Mouse (Mus musculus): Measurements from ENCODE around the gene Traip.
"Not testable (repeated sequence)": the region's sequence is repeated elsewhere in the genome, so short reads cannot be mapped to it uniquely, and the experiment has no call there.

Traip gene

DNA sequence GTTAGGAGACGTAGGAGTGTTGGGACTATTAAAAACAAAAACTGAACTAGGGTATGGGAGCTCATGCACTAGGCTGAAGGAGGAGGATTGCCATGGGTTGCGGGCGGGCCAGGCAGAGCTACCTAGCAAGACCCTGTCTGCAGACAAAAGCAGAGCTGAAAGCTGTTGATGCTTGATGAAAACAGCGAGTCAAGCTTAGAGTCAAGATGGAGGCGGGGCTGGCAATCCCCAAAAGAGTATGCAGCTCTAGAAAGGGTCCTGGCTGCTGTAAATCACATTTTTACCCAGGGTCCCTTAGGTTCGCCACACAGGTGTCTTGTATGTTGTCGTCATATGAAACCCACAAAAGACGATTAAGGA is 53.6 kb downstream of the Traip start:
- DNase-seq: no peak

DNA sequence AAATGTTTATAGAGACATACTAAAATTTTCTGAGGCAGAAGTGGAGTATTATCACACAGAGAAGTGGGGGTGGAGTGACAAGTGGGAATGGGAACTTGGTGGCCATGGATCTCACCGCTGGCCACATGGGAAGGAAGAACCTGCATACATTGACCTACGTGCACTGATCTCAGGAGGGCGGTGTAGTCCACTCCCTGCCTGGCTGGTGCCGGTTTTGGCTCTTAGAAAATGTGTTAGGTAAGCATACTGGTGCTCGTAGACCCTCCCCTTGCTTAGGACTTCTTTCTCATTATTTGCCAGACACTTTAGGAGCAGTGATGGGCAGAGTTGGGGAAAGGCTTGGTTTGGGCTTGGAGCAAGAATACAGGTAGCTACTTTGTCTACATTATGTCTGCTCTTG is 58.1 kb downstream of the Traip start:
- DNase-seq: no peak

DNA sequence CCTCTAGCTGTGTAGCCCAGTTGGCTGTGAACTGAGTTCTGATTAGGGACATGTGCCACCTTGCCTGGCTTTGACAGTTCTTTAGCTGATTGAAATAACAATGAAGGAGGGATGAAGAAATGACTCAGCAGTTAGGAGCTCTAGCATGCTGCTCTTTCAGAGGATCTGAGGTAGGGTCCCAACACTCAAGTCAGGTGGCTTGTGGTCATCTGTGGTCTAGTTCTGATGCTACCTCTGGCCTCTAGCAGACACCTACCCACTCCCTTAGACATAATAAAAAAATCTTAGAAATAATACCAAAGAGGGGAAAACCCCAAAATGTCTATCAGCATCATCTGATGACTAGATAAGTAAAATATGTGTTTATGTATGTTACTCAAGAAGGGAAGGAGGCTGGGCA is 60.4 kb downstream of the Traip start:
- no peak for DNase-seq

DNA sequence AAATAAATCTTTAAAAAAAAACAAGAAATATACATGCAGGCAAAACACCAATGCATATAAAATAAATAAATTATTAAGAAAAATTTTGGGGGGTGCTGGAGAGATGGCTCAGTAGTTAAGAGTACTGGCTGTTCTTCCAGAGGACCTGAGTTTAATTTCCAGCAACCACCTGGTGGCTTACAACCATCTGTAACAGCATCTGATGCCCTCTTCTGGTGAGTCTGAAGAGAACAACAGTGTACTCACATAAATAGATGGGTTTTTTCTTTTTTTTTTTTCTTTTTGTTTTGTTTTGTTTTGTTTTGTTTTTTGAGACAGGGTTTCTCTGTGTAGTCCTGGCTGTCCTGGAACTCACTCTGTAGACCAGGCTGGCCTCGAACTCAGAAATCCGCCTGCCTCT is 63.6 kb downstream of the Traip start:
- not testable (repeated sequence) for DNase-seq

DNA sequence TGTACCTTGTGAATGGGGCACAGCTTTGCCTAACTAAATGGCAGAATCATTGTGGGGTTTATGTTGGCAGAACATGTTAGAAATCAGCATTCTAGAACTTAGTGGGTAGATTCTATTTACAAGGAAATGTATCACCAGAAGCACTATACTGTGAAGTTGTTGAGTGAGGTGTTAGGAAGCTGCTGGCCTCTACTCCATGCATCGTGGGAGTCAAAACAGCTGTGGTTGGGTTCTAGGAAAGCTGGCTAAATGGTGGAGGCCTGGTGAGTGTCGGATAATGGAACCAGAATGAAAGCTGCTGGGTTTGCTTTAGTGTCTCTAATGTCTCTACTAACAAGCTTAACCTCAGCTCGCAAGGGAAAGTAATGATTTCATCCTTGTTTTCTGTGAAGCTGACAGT is 67.2 kb downstream of the Traip start:
- no peak for DNase-seq

DNA sequence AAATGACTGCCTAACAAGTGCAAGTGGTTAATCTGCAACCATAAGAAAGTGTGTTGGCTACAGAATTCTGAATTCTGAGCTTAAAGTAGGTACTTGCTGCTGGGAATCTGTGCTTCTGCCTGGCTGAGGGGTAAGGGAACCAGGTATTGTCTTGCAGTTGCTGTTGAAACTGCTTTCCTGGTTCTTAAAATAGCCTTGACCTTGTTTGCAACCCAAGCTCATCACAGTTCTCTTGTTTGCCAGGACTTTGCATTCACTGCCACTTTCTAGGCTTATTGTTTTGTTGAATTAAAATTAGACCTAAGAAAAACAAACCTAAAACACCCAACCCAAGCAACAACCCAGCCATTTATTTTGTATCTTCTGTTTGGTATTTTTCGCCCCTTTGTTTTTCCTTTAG is 70.8 kb downstream of the Traip start:
- no peak for DNase-seq
